Mouse (Mus musculus) G1E (cell line): ENCODE data around the gene Trdmt1.

ENCODE experiments used
- CTCF ChIP-seq: IDR thresholded peaks from 2 replicates; pipeline ENCODE4 v1.5.1; 2012; ENCODE audit warnings: low read depth, low read length, inconsistent platforms, mixed read lengths
- GATA1 ChIP-seq: IDR thresholded peaks from 2 replicates; pipeline ENCODE4 v1.6.1; 2012; ENCODE audit warnings: borderline replicate concordance, low read length, inconsistent platforms, mixed read lengths
- POLR2AphosphoS5 ChIP-seq: IDR thresholded peaks from 2 replicates; pipeline ENCODE4 v1.6.1; 2012; ENCODE audit warnings: low read depth, low read length, inconsistent platforms; ENCODE audit not compliant: insufficient replicate concordance

GRCm38 (mm10) chr2:13593328-13593727 lies 48.9 kb upstream of the Trdmt1 start:
- TF ChIP-seq CTCF (no peak), GATA1 (no peak), POLR2AphosphoS5 (no peak)
